8 mouse cellular contexts compared by ENCODE assay signal in the genomic region with DNA sequence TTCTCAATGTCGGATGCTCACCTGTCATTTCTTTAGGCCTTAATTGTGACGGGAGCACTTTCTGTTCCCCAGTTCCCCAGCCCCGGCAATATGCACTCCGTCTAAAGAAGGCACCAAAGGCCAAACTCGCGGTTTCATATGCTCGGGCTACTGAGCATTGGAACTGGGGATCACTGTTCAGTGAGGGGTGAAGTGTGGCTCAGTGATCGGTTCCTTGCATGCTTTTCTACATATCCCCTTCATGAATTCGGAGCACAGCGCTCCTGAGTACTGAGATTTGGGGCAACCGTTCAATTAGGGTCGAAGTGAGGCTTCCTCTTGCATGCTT. TPM values are rescaled to one million over a fixed set of nuclear protein-coding genes. Genes with fewer than 3 reads are reported as not detected.
A peak's percentile ranks its signal among the peaks of the same experiment; 100 is the strongest.
DNase-seq lines count a peak whose midpoint lies in the region; ATAC-seq and TF ChIP-seq lines count a peak whose summit lies in the region.

No protein-coding gene starts in this region.

- TF ChIP-seq CTCF in bone marrow macrophage, adult 2 months (IDR thresholded peaks at IDR 0.05; ENCODE audit: low read depth, low read length) = no peak

- no peak for DNase-seq in kidney, postnatal 25 days
- DNase-seq in midbrain, embryonic 14.5 days = no peak
- no peak for DNase-seq in retina, embryonic 14.5 days (ENCODE audit: low spot score)
- no peak for DNase-seq in frontal cortex, postnatal 10 days (ENCODE audit: low spot score in 2 of 2)
- no peak for DNase-seq in left cerebral cortex, postnatal 25 days (ENCODE audit: low spot score in 2 of 2)

- H3K9ac ChIP-seq in kidney, embryonic 14.5 days (ENCODE audit: low read depth, low read length) = peak overlapping the region; percentile 93
- H3K9ac ChIP-seq in hindbrain, embryonic 16.5 days (ENCODE audit: low read depth, low read length) = peak overlapping the region; percentile 98
- H3K9ac ChIP-seq in midbrain, embryonic 14.5 days (replicated peaks; ENCODE audit: low read length) = peak overlapping the region; percentile 92

- 18% methylated on average over 12 of the region's 12 CpGs for WGBS in kidney, embryonic 14.5 days
- WGBS in hindbrain, embryonic 16.5 days = 17% methylated on average over 12 of the region's 12 CpGs
- WGBS in midbrain, embryonic 14.5 days = 19% methylated on average over 12 of the region's 12 CpGs

- no peak for TF ChIP-seq POLR2A in bone marrow macrophage, adult 2 months (IDR thresholded peaks at IDR 0.05; ENCODE audit: borderline replicate concordance, low read depth, low read length)

- no peaks in the 10 kb centered on the region for H3K27me3 ChIP-seq in kidney, embryonic 14.5 days (ENCODE audit: control insufficient read depth, insufficient read depth, low read length)
- H3K27me3 ChIP-seq in hindbrain, embryonic 16.5 days (replicated peaks; ENCODE audit: control insufficient read depth, insufficient read depth, low read length) = no peaks in the 10 kb centered on the region
- no peaks in the 10 kb centered on the region for H3K27me3 ChIP-seq in midbrain, embryonic 14.5 days (ENCODE audit: control insufficient read depth, insufficient read depth, low read length)

- no peak overlapping the region for H3K27ac ChIP-seq in kidney, embryonic 14.5 days (ENCODE audit: low read depth, low read length)
- no peak overlapping the region for H3K27ac ChIP-seq in bone marrow macrophage, adult 2 months (ENCODE audit: insufficient read depth, low read depth, low read length)
- H3K27ac ChIP-seq in hindbrain, embryonic 16.5 days (ENCODE audit: low read depth, low read length) = peak overlapping the region; percentile 91
- H3K27ac ChIP-seq in midbrain, embryonic 14.5 days (replicated peaks; ENCODE audit: low read depth, low read length) = peak overlapping the region; percentile 86

- H3K9me3 ChIP-seq in kidney, embryonic 14.5 days (ENCODE audit: control insufficient read depth, low read length) = no peaks in the 10 kb centered on the region
- H3K9me3 ChIP-seq in hindbrain, embryonic 16.5 days (ENCODE audit: control insufficient read depth, low read length) = no peaks in the 10 kb centered on the region
- no peaks in the 10 kb centered on the region for H3K9me3 ChIP-seq in midbrain, embryonic 14.5 days (ENCODE audit: control insufficient read depth, low read length)

- peak overlapping the region; percentile 89 for H3K4me3 ChIP-seq in kidney, embryonic 14.5 days (ENCODE audit: low read length)
- peak overlapping the region; percentile 76 for H3K4me3 ChIP-seq in bone marrow macrophage, adult 2 months (ENCODE audit: insufficient read depth, low read length)
- peak overlapping the region; percentile 97 for H3K4me3 ChIP-seq in hindbrain, embryonic 16.5 days (ENCODE audit: low read length)
- H3K4me3 ChIP-seq in midbrain, embryonic 14.5 days (replicated peaks; ENCODE audit: low read depth, low read length) = peak overlapping the region; percentile 88

- 0 out of 2 replicates have a peak, but pooled peaks cover 8% of the 10 kb centered on the region for H3K4me1 ChIP-seq in kidney, embryonic 14.5 days (ENCODE audit: control insufficient read depth, insufficient read depth, low read length)
- H3K4me1 ChIP-seq in bone marrow macrophage, adult 2 months (ENCODE audit: control insufficient read depth, insufficient read depth, low read length) = no peaks in the 10 kb centered on the region; the same call in 1 of the 2 replicates
- H3K4me1 ChIP-seq in hindbrain, embryonic 16.5 days (ENCODE audit: control insufficient read depth, insufficient read depth, low read depth, low read length) = peaks cover 14% of the 10 kb centered on the region
- peaks cover 18% of the 10 kb centered on the region; the same call in 1 of the 2 replicates for H3K4me1 ChIP-seq in midbrain, embryonic 14.5 days (ENCODE audit: control insufficient read depth, insufficient read depth, low read length)

- ATAC-seq in kidney, embryonic 14.5 days (ENCODE audit: low FRiP score, low TSS enrichment) = peak; percentile 44
- peak; percentile 60 for ATAC-seq in hindbrain, embryonic 16.5 days
- ATAC-seq in midbrain, embryonic 14.5 days (ENCODE audit: low FRiP score, low TSS enrichment) = peak; percentile 47; the same call in 1 of the 2 replicates

- H3K36me3 ChIP-seq in kidney, embryonic 14.5 days (ENCODE audit: control insufficient read depth, insufficient read depth, low read length) = no peaks in the 10 kb centered on the region
- H3K36me3 ChIP-seq in hindbrain, embryonic 16.5 days (ENCODE audit: control insufficient read depth, insufficient read depth, low read length) = no peaks in the 10 kb centered on the region
- no peaks in the 10 kb centered on the region for H3K36me3 ChIP-seq in midbrain, embryonic 14.5 days (ENCODE audit: control insufficient read depth, insufficient read depth, low read length)

- peak overlapping the region; percentile 91 for H3K4me2 ChIP-seq in kidney, embryonic 14.5 days (replicated peaks; ENCODE audit: low read depth, low read length)
- H3K4me2 ChIP-seq in hindbrain, embryonic 16.5 days (ENCODE audit: low read length) = peak overlapping the region; percentile 58
- H3K4me2 ChIP-seq in midbrain, embryonic 14.5 days (ENCODE audit: low read length) = peak overlapping the region; percentile 71

- intact Hi-C loops in left cerebral cortex, postnatal 25 days (cut with DNase I) = loop anchor here (1.0 to 5.0 kb wide), 2 partner anchors 50 to 179 kb away; no protein-coding TSS in a partner anchor

RNA-seq across cellular contexts. Expression of a gene that starts 0.3 kb away (rescaled TPM):
- polyA plus RNA-seq in kidney, embryonic 14.5 days (2014; fragmentation: Nextera tagmentation; extraction: Ambion mirVana) = 8.4 and 8.7 TPM in 2 replicates
- 0.32 and 0.37 TPM in 2 replicates for polyA plus RNA-seq in bone marrow macrophage, adult 2 months (2012; ENCODE audit: insufficient read depth, insufficient read length, missing spikeins)
- polyA plus RNA-seq in hindbrain, embryonic 16.5 days (2015; fragmentation: Nextera tagmentation; extraction: Ambion mirVana) = 15.4 and 15.8 TPM in 2 replicates
- 12.1 and 16.5 TPM in 2 replicates for polyA plus RNA-seq in midbrain, embryonic 14.5 days (2014; fragmentation: Nextera tagmentation; extraction: Ambion mirVana)
- total RNA-seq in left cerebral cortex, postnatal 25 days (2021) = 10 to 100 TPM; 54.2 to 58.7 TPM

RNA-seq across cellular contexts. Expression of a gene that starts 5.1 kb away (rescaled TPM):
- 0.39 and 0.74 TPM in 2 replicates for polyA plus RNA-seq in kidney, embryonic 14.5 days (2014; fragmentation: Nextera tagmentation; extraction: Ambion mirVana)
- polyA plus RNA-seq in bone marrow macrophage, adult 2 months (2012; ENCODE audit: insufficient read depth, insufficient read length, missing spikeins) = not detected in 2 replicates
- 2.6 and 3.0 TPM in 2 replicates for polyA plus RNA-seq in hindbrain, embryonic 16.5 days (2015; fragmentation: Nextera tagmentation; extraction: Ambion mirVana)
- 1.3 and 1.5 TPM in 2 replicates for polyA plus RNA-seq in midbrain, embryonic 14.5 days (2014; fragmentation: Nextera tagmentation; extraction: Ambion mirVana)
- total RNA-seq in left cerebral cortex, postnatal 25 days (2021) = 10 to 100 TPM; 15.4 to 17.9 TPM

Comparison
In these comparisons a context has a peak if more than half of its experiments do, and no peak if none do; other contexts are left out.
1. H3K27ac ChIP-seq: peak in hindbrain, embryonic 16.5 days (single experiment) and midbrain, embryonic 14.5 days (single experiment); none in kidney, embryonic 14.5 days (single experiment) and bone marrow macrophage, adult 2 months (single experiment).
2. Peak in every context shown above with its lines, with median percentiles within 50 percentile points of each other: ATAC-seq, H3K4me2 ChIP-seq, H3K4me3 ChIP-seq and H3K9ac ChIP-seq.